Mouse (Mus musculus): ENCODE measurements around the gene Dcaf7. TPM values are rescaled to one million over a fixed set of nuclear protein-coding genes. Genes with fewer than 3 reads are reported as not detected.
"Not testable (repeated sequence)": the region's sequence is repeated elsewhere in the genome, so short reads cannot be mapped to it uniquely, and the experiment has no call there.

Dcaf7 gene
- polyA plus RNA-seq, 1 experiment from 2014 or later, result 60.4 TPM

DNA sequence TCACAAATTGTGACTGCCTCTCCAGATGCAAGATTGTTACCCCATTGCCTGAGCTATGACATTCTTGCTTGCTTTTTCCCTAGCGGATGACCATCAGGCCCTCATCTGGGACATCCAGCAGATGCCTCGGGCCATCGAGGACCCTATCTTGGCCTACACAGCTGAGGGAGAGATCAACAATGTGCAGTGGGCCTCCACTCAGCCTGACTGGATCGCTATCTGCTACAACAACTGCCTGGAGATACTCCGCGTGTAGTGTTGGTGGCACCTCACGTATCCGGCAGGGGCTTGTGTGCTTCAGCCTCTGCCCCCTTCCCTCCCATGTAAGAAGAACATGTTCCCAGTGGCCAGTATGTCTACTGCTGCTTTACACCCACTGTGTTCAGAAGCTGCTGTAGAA is 17.9 kb downstream of the Dcaf7 start:
- H3K4me1 ChIP-seq, result no peaks in the 10 kb centered on the region
- H3K9me3 ChIP-seq, result no peaks in the 10 kb centered on the region
- H3K27me3 ChIP-seq (ENCODE audit: insufficient read depth, poor library complexity, severe bottlenecking), result no peaks in the 10 kb centered on the region
- no peak for DNase-seq (ENCODE audit: low spot score)
- no peak overlapping the region for H3K27ac ChIP-seq
- 94% methylated on average over 8 of the region's 8 CpGs for WGBS
- H3K4me3 ChIP-seq, result no peak overlapping the region
- peaks cover 95% of the 10 kb centered on the region for H3K36me3 ChIP-seq

DNA sequence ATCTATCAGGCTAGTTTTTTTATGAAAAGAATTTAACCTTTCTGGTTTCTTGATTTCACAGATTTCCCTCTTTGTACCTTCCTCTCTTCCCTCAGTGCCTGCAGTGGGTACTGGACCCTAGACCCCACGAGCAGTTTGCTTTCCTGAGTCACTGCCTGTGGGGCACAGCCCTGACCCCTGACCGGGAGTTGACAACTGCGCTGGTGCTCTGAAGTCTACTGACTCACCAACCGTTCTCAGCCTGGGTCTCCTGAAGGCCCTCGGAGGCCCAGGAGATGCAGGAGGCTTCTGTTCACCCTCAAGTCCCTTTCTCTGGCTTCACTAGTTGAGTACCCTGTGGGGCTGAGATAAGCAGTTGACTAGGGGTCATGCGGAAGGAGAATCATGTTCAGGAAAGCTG is 18.7 kb downstream of the Dcaf7 start:
- H3K4me1 ChIP-seq, result no peaks in the 10 kb centered on the region
- no peak for DNase-seq (ENCODE audit: low spot score)
- no peaks in the 10 kb centered on the region for H3K9me3 ChIP-seq
- no peaks in the 10 kb centered on the region for H3K27me3 ChIP-seq (ENCODE audit: insufficient read depth, poor library complexity, severe bottlenecking)
- no peak overlapping the region for H3K4me3 ChIP-seq
- H3K27ac ChIP-seq, result no peak overlapping the region
- WGBS, result 90% methylated on average over 6 of the region's 6 CpGs
- peaks cover 95% of the 10 kb centered on the region for H3K36me3 ChIP-seq

DNA sequence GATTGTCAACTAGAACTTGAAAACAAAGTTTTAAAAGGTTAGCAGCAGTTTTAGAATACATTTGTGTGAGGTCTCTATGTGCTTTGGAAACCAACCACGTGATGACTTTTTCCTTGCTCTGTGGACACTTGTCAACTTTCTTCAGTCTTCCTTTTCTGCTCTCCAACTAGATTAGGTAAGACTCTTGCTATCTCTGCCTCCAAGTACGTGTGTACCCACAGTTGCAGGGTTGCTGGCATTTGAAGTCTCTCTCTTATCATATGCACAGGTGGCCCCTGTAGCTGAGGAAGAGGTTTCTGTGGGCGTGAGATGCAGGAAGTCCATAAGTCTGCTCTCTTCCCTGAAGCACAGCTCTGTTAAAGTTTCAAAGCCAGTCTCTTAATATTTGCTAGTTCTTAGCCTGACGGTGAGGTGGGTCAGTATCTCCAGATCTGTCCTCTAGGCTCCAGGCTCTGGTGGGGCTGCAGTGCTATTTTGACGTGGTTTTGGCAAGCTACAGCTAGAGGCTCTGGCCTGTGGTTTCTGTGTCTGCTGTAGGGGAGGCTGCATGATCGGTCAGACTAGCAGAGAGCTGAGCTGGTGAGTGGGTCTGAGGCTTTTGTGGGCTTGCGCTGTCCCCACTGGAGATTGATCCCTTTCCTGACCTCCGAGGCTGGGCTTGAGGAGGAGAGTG is 20.3 kb downstream of the Dcaf7 start:
- H3K27me3 ChIP-seq (ENCODE audit: insufficient read depth, poor library complexity, severe bottlenecking), result no peaks in the 10 kb centered on the region
- H3K4me3 ChIP-seq, result no peak overlapping the region
- no peak overlapping the region for H3K27ac ChIP-seq
- 83% methylated on average over 8 of the region's 8 CpGs for WGBS
- DNase-seq (ENCODE audit: low spot score), result no peak
- peaks cover 81% of the 10 kb centered on the region for H3K36me3 ChIP-seq
- H3K9me3 ChIP-seq, result no peaks in the 10 kb centered on the region
- H3K4me1 ChIP-seq, result no peaks in the 10 kb centered on the region

DNA sequence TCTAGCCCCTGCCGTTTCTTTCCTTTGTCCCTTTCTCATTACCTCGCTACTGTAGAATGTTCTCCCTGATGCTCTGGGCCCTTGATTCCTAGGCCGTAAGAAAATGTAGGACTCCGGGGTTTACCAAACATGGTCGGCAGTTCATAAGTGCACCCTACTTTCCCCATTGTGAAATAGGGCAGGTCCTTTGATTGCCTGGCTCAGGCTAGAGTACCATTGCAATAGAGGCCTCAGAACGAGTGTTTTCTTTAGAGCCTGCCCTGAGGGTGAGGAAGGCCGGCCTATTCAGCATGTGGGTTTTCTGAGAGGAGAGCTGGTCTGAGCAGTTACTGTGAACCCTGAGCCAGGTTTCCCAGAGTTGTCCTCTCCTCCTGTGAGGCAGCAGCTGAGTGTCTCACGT is 21.3 kb downstream of the Dcaf7 start:
- Histone ChIP-seq H3K36me3 (peaks cover 72% of the 10 kb centered on the region), H3K27ac (no peak overlapping the region), H3K4me1 (no peaks in the 10 kb centered on the region), H3K9me3 (no peaks in the 10 kb centered on the region), H3K4me3 (no peak overlapping the region), H3K27me3 (ENCODE audit: insufficient read depth, poor library complexity, severe bottlenecking) (no peaks in the 10 kb centered on the region)
- DNase-seq (ENCODE audit: low spot score), result no peak
- 81% methylated on average over 8 of the region's 8 CpGs for WGBS

DNA sequence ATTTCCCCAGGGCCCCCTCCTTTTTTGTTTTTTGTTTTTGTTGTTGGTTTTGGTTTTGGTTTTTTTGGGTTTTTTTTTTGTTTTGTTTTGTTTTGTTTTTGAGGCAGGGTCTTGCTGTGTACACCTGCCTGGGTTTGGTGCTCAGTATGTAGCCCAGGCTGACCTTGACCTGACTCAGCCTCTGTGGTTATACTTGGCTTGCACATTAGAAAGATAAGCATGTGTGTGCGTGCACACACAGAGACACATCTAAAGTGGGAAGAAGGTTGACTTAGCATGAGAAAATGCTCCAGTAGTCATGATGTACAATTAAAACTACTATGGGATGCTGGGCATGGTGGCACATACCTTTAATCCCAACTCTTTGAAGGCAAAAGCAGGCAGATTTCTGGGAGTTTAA is 23.9 kb downstream of the Dcaf7 start:
- no peak for DNase-seq (ENCODE audit: low spot score)
- 82% methylated on average over 1 of the region's 1 CpGs for WGBS

DNA sequence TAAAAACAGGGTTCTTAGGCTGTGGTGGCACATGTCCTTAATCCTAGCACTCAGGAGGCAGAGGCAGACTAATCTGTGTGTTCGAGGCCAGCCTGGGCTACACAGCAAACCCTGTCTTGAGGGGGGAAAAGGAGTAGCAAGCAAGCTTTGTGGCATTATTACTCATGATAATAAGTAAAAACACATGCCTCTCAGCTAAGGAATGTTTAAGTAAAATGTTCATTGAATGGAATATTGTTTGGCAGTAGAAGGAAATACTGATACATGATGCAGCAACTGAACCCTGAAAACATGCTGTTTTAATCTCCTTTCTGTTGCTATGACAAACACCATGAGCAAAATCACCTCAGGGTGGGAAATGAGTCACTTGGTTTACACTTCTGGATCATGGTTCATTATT is 24.6 kb downstream of the Dcaf7 start:
- no peak for DNase-seq (ENCODE audit: low spot score)
- Histone ChIP-seq H3K9me3 (no peaks in the 10 kb centered on the region), H3K27me3 (ENCODE audit: insufficient read depth, poor library complexity, severe bottlenecking) (no peaks in the 10 kb centered on the region), H3K4me3 (no peak overlapping the region), H3K27ac (no peak overlapping the region), H3K4me1 (no peaks in the 10 kb centered on the region), H3K36me3 (peaks cover 39% of the 10 kb centered on the region)
- WGBS, result 73% methylated on average over 1 of the region's 1 CpGs

More for the DNA sequence above, 23.9 kb downstream of the Dcaf7 start:
- Histone ChIP-seq H3K27ac (no peak overlapping the region), H3K9me3 (no peaks in the 10 kb centered on the region), H3K27me3 (ENCODE audit: insufficient read depth, poor library complexity, severe bottlenecking) (no peaks in the 10 kb centered on the region), H3K4me3 (no peak overlapping the region), H3K36me3 (peaks cover 46% of the 10 kb centered on the region), H3K4me1 (no peaks in the 10 kb centered on the region)

DNA sequence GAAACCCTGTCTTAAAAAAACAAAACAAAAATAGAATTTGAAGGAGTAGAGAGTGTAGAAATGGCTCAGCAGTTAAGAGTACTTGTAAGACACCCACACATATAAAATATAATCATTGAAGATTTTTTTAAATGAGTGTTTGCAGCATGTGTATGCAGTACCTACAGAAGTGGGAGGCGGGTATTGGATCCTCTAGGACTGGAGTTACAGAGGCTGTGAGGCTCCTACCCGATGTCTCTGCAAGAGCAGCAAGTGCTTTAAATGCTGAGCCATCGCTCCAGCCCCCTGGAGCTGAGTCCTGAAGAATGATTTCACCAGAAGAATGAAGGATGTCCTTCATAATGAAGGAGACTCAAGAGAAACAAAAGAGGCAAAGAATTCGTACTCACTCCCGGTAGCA is 27.1 kb downstream of the Dcaf7 start:
- DNase-seq (ENCODE audit: low spot score), result no peak
- Histone ChIP-seq H3K27ac (no peak overlapping the region), H3K36me3 (peaks cover 15% of the 10 kb centered on the region), H3K4me1 (0 out of 2 replicates have a peak, but pooled peaks cover 9% of the 10 kb centered on the region), H3K9me3 (no peaks in the 10 kb centered on the region), H3K4me3 (no peak overlapping the region), H3K27me3 (ENCODE audit: insufficient read depth, poor library complexity, severe bottlenecking) (no peaks in the 10 kb centered on the region)
- 76% methylated on average over 5 of the region's 5 CpGs for WGBS

DNA sequence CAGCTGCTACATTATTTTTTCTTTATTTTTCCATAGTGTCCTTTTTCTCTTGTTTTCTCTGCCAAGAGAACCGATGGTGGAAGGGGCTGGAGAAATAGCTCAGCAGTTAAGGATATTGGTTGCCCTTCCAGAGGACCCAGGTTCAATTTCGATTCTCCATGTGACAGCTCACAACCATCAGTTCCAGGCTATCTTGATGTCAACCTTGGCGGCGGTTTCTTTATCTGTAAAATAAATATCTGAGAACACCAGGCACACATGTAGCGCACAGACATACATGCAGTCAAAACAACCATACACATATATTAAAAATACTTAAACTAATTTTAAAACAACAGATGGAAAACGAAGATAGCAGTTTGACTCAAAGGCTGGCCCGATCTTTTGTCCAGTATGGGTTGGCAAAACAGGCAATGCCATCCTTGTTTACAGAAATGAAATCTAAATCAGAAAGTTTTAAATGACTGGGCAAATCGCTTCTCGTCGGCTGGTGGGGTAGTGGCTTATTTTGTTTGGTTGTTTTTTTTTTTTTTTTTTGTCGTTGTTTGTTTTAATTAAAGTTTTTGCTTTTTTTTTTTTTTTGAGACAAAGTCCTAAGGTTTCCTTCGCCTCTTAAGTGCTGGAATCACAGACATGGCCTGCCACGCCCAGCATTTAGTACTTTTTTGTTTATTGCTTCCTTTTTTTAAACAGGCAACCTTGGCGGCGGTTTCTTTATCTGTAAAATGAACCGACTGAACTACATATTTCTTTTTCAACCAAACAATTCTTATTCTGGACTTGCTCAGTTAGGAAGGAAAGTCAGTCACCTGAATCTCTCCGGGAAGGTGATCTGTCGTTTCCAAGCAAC is 28.6 kb downstream of the Dcaf7 start:
- Histone ChIP-seq H3K36me3 (no peaks in the 10 kb centered on the region; the same call in 1 of the 2 replicates), H3K27ac (peak overlapping the region; percentile 93; the same call in 1 of the 2 replicates)
- WGBS, result 42% methylated on average over 18 of the region's 18 CpGs

DNA sequence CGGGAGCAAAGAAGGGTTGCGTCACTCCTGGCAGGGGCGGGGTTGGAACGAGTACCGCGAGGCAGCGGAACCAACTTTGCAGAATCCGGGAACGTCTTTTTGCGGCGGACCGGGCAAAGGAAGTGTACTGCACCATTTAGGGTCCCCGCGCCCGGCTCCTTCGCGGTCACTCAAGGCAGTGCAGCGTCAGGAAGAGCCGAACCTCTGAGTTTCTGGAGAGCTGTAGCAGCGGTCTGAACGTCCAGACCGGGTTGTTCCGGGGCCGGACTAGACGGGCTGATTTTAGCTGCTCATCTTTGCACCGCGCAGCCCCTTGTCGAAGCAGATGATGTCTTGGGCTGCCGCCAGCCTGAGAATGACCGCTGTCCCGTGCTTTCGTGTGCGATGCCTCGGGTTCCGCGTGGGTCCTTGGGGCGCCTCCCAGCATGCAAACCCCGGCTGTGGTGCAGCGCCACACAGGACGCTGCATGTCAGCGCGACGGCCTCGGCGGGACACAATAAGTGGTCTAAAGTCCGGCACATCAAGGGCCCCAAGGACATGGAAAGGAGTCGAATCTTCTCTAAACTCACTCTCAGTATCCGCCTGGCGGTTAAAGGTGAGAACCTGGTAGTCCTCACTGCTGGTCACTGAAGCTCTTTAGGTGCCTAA is 29.4 kb downstream of the Dcaf7 start, which contains the start of gene Taco1:
Gene Taco1, plus strand, starts transcription at position 139 of the 649 bp plus-strand sequence.
- DNase-seq (ENCODE audit: low spot score), result peak; percentile 97
- Histone ChIP-seq H3K27ac (peak within 1 kb of the TSS; percentile 93), H3K4me1 (0 out of 2 replicates have a peak, but pooled peaks cover 9% of the 10 kb centered on the region), H3K36me3 (peaks cover 3% of the 10 kb centered on the region), H3K9me3 (no peaks in the 10 kb centered on the region), H3K27me3 (ENCODE audit: insufficient read depth, poor library complexity, severe bottlenecking) (no peaks in the 10 kb centered on the region), H3K4me3 (peak within 1 kb of the TSS; percentile 91)
- WGBS, result under 1% methylated on average over 49 of the region's 49 CpGs

More for the DNA sequence above, 28.6 kb downstream of the Dcaf7 start:
- H3K4me3 ChIP-seq, result peak overlapping the region; percentile 91
- H3K27me3 ChIP-seq (ENCODE audit: insufficient read depth, poor library complexity, severe bottlenecking), result no peaks in the 10 kb centered on the region
- 0 out of 2 replicates have a peak, but pooled peaks cover 9% of the 10 kb centered on the region for H3K4me1 ChIP-seq
- H3K9me3 ChIP-seq, result no peaks in the 10 kb centered on the region
- no peak for DNase-seq (ENCODE audit: low spot score)

DNA sequence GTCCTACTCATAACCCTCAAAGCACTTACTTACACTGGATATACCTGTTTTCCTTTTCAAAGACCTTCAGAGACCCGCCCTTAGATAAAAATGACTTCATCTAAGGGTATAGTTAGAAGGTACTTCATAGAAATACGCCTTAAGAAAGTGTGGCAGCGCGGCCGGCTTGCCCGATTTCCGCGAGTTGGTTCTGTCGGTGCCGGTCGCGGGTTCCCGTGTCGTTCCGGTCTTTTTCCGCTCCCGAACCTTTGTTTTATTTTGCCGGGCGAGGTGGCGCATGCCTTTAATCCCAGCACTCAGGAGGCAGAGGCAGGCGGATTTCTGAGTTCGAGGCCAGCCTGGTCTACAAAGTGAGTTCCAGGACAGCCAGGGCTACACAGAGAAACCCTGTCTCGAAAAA is 29.9 kb downstream of the Dcaf7 start:
- H3K27me3 ChIP-seq (ENCODE audit: insufficient read depth, poor library complexity, severe bottlenecking); H3K4me1 ChIP-seq; H3K9me3 ChIP-seq; H3K36me3 ChIP-seq: not testable (repeated sequence)
- Histone ChIP-seq H3K27ac (peak overlapping the region; percentile 93), H3K4me3 (peak overlapping the region; percentile 91)
- DNase-seq (ENCODE audit: low spot score), result peak; percentile 91
- WGBS, result 13% methylated on average over 23 of the region's 23 CpGs

DNA sequence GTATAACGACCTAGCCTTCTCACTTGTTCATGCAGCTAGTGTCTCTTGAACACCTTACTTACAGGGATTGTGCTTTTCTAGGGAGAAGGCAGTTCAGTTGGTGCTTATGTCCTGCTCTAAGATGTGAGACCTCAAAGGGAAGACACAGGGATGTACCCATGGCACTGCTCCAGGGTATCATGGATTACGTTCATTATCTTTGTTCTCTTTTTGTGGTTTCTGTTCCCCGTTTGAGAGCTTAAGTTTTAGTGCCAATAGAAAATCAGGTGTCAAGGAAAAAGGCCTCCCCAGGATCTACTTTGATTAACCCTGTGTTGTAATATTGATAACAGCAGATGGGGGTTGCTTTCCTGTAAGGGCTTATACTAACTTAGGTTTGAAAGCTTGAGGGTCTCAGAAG is 37.1 kb downstream of the Dcaf7 start:
- Histone ChIP-seq H3K4me1 (no peaks in the 10 kb centered on the region), H3K36me3 (peaks cover 25% of the 10 kb centered on the region), H3K9me3 (no peaks in the 10 kb centered on the region), H3K27ac (no peak overlapping the region), H3K27me3 (ENCODE audit: insufficient read depth, poor library complexity, severe bottlenecking) (no peaks in the 10 kb centered on the region), H3K4me3 (no peak overlapping the region)
- no peak for DNase-seq (ENCODE audit: low spot score)
- WGBS, result 84% methylated on average over 3 of the region's 3 CpGs

DNA sequence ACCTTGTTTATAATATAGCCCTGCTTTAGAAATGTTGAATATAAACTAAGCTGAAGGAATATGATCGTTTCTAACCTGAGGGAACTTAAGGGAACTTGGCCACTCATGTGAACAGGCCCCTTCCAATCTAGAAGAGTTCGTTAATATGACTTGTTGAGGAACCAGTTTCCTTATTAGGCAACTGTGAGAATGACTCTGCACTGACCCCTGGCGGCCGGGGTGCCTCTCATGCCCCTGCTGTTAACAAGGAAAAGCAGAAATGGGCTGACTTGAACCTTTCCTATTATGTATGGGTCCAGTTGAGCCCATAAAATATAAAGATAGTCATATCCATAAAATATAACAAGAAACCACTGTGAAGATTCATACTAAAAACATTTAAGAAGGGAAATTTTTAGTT is 39.6 kb downstream of the Dcaf7 start:
- WGBS, result 5% methylated on average over 4 of the region's 4 CpGs
- Histone ChIP-seq H3K36me3 (peaks cover 22% of the 10 kb centered on the region), H3K27ac (no peak overlapping the region)

More for the DNA sequence above, 39.6 kb downstream of the Dcaf7 start:
- no peaks in the 10 kb centered on the region for H3K4me1 ChIP-seq
- H3K4me3 ChIP-seq, result no peak overlapping the region
- no peaks in the 10 kb centered on the region for H3K9me3 ChIP-seq
- peak; percentile 88 for DNase-seq (ENCODE audit: low spot score)
- H3K27me3 ChIP-seq (ENCODE audit: insufficient read depth, poor library complexity, severe bottlenecking), result no peaks in the 10 kb centered on the region

All from heart, embryonic 10.5 days (tissue).